Mouse (Mus musculus): Measurements from ENCODE around the gene Gm32717. TPM values are rescaled to one million over a fixed set of nuclear protein-coding genes. Genes with fewer than 3 reads are reported as not detected.

Gm32717 gene
- total RNA-seq, 2 experiments from 2014 or later = 0.56 to 0.97 TPM

Other genes starting within 250 kb of the Gm32717 start
- gene Mdm1, start 99.0 kb downstream of the Gm32717 start, total RNA-seq (2021) = 10 to 100 TPM in 1 of 2 experiments, 1 to 10 TPM in 1; 8.9 to 10.3 TPM
- gene Il22, start 35.8 kb downstream of the Gm32717 start, total RNA-seq (2021) = not detected
- gene Gm32802, start 17.9 kb upstream of the Gm32717 start, total RNA-seq (2021) = under 1 TPM; 0.56 to 0.97 TPM
- not detected for gene Iltifb, start 54.3 kb upstream of the Gm32717 start, total RNA-seq (2021)
- gene Gm9040, start 86.2 kb upstream of the Gm32717 start, total RNA-seq (2021) = not detected
- not detected for gene Gm9044, start 91.6 kb upstream of the Gm32717 start, total RNA-seq (2021)
- gene Gm9045, start 97.1 kb upstream of the Gm32717 start, total RNA-seq (2021) = under 1 TPM in 1 of 2 experiments, not detected in 1; 0.18 TPM
- not detected for gene Gm9046, start 102.5 kb upstream of the Gm32717 start, total RNA-seq (2021)
- gene Gm9048, start 107.9 kb upstream of the Gm32717 start, total RNA-seq (2021) = not detected
- under 1 TPM in 1 of 2 experiments, not detected in 1; 0.18 TPM for gene Gm9049, start 113.3 kb upstream of the Gm32717 start, total RNA-seq (2021)
- gene Ifng, start 200.3 kb upstream of the Gm32717 start, total RNA-seq (2021) = not detected